Mouse (Mus musculus): ENCODE measurements at regions not wholly inside any gene's neighbourhood (a gene's known extent, or its start where the extent isn't known, plus 50 kb on each side); places are given as distances from the start of the nearest gene placed in this dataset.

DNA sequence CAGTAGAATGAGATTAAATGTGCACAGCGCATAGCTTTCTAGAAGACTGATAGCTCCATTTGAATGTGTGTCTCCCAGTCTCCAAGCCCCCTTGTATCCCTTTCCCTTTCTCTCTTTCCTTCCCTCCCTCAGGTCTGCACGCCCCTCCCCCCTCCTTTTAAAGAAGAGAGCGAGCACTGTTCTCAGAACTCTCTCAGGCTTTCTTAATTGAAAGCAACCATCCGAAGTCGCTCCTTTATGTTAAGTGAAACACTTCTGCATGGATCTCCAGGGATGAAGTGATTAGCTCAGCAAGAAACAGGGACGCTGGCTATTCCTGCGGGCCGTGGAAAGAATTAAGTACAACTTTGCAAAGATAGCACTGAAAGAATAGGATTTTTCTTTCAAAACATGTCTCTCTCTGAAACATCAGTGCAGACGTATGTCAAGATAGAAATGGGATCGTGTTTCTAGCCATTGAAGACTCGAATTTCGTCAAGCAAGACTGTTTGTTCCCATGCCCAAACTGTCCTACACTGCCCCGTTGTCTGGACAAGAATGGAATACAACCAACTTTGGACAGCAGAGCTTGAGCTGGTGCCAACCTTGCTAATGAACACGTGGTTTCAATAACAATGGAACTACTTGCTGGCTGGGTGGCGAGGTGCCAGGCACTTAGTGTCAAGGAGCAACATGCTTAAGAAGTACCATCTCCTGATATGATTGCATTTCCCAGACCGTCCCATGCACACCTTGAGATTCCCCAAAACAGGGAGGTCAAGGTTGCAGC is 289.2 kb upstream of the Rnaseh2b start:
- DNase-seq = peak; percentile 79

DNA sequence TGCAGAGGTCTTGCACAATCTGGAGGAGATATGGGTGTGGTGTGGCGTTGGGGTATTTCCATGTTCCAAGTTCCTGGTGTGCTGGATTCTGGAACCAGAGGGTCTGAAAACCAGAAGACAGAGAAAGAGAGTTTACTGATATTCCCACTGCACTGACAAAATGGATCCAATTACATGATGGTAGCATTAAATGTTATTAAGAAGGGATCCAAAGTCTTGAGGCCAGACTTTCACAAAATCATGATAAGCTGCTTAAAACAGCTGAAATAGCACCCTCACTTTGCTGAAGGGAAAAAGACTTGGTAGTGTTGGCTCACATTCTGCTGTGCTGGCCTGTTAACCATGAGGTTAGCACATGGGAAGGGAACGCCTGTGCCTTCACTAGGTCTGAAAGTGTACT is 288.6 kb upstream of the Rnaseh2b start:
- no peak for DNase-seq

DNA sequence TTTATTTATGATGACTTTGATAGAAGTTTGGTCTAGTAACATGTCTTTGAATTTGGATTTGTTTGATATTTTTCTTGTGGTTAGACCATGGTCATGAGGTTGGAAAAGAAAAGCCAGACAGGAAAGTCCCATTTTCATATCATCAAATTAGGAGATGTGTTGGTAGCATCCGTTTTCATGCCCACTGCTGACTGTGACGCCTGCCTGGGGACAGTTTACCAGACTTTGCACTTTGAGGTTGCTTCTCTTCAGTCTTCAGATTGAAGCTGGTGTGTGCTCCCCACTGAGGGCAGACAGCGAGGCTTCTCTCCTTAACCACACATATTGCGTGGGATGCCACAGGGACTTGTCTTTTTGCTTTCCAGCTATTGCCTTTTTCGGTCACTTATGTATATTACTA is 283.7 kb upstream of the Rnaseh2b start:
- no peak for DNase-seq

DNA sequence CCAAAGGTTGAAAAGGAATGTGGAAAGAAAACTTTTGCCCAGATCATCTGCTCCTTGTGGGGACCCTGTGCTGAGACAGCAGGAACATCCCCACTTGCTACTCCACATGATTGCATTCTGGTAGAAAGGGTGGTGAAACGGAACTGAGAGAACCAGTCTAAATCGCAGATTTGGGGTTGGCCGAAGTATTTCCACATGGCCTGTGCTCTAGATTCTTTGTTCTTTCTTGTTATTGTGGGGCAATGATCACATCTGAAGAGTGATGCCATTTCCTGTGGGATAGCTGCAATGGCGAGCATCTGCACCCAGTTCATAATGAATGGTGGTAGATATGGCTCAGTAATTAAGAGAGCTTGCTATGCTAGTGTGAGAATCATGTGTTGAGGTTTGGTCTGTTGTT is 273.6 kb upstream of the Rnaseh2b start:
- DNase-seq = peak; percentile 37

DNA sequence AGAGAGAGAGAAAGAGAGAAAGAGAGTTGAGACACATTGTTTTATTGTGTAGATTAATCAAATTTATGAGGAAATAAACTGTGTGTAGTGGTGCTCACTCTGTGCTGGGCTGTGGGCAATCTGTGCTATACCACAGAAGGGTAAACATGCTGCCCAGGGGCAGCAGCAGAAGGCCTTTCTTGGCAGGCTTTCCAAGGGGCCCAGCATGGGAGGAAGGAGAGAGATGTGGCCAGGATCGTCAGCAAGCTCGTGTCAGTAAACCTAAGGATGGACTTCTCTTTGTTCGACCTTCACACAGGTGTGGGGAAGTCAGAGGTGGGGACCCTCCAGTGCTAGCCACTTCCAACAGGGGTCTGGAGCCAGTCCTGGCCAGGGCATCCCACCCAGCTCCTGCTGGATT is 271.4 kb upstream of the Rnaseh2b start:
- DNase-seq = no peak

DNA sequence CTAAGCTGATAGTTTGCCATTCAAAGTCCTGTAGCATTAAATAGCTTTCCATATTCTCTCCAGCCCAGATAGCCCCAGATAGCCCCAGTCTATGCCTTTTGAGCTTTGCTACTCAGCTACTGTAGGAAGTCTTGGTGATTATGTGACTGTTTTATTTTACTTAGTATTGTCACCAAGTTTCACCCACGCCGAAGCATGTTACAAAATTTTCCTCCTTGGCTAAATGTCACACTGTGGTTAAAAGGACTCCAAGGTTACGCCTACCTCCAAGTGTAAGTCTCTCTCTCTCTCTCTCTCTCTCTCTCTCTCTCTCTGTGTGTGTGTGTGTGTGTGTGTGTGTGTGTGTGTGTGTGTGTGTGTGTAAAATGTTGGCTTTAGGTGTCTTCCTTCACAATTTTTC is 270.2 kb upstream of the Rnaseh2b start:
- DNase-seq = peak; percentile 46

DNA sequence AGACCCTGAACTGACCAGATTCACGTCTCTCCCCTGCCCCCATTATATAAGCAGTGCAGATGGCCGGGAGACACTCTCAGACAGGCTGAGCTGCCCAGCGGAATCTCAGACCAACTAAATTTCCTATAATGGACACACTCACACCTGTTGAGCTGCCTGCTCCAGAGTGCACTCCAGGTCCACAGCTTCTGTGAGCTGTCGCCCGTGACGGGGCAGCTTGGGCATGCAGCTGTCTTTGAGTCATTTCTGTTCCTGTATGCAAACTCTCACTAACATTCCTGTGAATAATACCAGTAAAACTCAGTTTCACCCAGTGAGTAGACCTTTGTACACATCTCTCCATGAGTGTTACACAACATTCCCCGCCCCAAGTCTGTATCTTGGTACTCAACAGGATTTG is 269.4 kb upstream of the Rnaseh2b start:
- no peak for DNase-seq

DNA sequence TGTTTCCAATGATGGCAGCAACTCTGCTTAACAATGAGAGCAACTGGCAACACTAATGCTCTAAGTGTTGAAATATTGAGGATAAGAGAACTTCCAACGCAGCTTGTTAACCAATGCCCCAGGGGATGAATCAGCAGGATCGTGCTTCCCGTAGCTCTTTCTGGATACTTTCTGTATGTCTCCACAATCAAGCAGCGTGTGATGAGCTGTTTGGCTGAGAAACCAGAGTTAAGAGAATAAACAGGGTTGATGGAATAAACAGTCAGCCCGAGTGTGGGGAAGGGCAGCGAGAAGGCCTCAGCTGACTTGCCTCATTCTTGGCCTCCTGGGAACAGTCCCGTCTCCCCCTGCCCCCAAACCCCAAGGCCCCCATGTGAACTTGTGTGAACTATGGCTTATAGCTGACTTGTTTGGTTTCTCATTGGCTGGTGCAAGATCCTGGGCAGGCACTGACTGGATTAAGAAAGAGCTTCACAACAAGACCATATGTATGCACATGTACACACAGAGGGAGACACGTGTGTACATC is 264.6 kb upstream of the Rnaseh2b start:
- DNase-seq = peak; percentile 24

DNA sequence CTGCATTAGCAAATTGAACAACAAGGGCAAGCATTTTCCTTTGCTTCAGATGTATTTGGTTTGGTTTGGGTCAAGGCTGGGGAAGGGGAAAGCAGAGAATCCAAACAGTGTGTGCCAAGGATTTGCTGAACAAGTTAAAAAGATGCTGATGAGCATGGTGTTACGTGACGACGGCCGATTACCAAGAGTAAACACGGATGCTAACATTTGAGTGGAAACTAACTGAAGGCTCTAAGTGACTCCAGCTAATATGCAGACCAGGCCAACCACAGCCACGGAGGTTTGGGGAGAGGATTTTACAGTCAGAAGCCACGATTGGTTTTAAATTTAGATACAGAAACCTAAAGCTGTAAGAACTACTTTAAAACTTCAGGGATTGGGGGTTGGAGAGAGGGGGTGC is 262.3 kb upstream of the Rnaseh2b start:
- no peak for DNase-seq

DNA sequence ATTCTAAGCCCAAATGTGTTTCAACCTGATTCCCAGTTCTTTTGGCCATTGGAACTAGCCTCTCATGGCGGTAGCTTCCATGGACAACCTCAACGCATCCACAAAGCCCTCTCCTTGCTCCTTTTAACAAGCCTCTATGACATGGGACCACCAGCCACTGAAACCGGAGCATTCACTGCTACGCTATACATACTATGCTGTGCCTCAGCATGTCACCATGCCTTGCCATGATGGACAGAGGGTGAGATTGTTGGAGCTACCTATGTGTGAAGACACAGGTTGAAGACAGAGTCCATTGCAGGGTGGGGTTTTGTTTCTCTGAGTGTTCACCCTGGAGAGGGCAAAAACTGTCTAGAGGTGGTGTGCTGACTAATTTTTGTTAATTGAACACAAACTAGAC is 258.7 kb upstream of the Rnaseh2b start:
- DNase-seq = no peak

DNA sequence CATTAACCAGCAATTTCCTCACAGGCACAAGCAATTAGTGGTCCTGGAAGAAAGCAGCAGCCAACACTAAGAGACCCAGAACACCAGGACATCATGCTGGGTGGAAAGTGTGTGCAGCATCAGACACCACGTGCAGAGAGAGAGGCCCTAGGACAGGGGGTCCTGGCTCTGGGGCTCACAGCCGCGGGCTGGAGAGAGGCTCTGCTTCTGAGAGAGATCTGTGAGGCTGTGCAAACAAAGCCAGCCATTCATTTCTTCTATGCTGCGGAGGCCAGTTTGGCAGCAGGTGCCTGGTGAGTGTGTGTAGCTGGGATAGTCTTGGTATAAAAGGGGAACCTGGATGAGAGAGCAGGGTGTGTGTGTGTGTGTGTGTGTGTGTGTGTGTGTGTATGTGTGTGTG is 257.7 kb upstream of the Rnaseh2b start:
- DNase-seq = no peak

DNA sequence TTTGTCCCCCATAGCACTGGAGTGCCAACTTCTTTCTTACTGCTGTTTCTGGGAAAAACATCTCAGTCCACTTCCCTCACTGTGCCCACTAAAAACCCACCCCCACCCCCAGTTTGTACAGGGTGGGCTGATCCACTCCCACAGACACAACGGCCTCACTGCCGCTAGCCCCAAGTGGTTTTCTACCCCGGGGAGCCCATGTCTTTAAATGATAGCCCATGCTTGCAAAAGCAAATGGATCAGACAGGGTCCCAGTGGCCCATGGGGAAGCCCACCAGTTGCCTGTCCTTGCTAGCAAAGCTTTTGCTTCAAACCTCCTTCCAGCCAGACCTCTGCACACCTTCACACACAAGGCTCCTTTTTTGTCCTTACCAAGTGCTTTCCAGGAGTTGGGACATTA is 257.0 kb upstream of the Rnaseh2b start:
- DNase-seq = no peak

DNA sequence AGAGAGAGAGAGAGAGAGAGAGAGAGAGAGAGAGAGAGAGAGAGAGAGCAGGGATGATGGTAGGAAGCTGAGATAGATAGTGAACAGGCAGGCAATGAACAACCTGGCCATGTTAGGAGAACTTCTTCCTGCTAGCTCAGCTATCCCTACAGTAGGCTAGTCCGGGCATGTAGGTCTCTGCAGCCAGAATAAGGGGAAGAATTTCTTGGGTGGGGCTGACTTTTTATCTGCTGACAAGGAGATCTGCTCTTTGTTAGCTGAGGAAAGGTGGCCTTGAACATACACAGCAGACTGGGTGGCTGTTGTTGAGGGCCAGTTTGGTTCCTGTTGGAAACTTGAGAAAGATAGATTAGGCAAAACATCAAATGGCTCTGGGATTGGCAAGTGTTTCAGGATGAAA is 254.9 kb upstream of the Rnaseh2b start:
- DNase-seq = no peak

DNA sequence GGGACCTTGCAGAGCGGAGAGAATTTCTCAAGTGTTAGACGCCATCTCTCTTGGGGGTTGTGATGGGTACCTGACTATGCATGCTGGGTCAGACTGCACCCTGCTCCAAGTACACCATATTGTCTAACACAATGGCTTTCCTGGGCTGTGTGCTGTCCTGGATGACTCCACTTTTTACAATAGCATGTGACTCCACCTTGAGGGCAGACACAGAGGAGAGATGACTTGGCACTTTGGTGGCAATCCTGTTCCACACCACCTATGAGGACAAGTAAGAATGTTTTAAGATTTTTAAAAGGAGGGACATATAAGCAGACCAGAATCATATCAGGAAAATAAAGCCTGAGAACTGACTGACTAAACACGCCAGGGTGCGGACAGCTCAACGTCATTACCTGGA is 254.5 kb upstream of the Rnaseh2b start:
- no peak for DNase-seq

DNA sequence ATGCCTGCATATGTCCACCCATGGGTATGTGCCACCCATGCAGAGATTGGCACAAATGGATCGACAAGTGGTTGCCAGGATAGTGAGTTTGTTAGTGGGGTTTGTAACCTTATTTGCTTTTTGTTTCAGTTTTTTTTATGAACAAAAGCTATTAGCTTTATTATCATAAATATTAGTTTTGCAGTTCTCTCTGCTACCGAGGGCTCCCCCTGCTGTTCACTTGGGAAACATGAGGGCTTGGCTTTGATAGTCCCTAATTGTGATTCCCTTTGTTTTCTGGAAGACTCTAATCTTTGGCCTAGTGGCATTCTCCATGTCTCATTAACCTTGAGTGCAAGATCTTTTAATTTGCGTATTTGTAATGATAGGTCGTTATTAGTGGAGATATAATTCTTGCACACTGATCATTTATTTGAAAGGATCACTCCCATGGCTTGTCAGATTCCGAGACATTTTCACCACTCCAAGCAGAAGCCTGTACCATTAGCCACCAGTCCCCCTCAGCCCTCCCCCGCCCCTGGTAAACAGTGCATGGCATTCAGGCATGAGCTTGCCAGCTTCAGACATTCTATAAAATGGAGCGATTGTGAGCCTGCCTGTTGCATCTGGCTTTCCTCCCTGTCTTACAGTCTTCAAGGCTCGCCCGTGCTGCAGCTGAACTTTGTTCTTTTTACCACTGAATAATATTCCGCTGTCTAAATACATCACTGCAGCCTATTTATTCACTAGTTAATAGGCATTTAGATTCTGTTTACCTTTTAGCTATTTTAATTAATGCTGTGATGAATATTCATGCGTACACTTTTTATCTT is 249.9 kb upstream of the Rnaseh2b start:
- peak; percentile 85 for DNase-seq

DNA sequence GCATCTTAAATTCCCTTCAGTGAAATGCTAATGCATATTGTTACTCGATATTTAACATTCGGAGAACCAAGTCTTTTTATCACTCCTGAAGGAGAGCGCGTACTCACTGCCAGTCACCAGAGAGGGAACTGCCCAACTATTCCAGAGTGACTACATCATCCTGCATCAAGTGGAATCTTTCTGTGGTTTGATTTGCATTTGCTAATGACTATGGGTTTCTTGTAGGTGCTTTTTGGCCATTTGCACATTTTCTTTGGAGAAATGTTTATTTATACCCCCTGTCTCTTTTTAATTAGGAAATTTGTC is 249.3 kb upstream of the Rnaseh2b start:
- DNase-seq = no peak

DNA sequence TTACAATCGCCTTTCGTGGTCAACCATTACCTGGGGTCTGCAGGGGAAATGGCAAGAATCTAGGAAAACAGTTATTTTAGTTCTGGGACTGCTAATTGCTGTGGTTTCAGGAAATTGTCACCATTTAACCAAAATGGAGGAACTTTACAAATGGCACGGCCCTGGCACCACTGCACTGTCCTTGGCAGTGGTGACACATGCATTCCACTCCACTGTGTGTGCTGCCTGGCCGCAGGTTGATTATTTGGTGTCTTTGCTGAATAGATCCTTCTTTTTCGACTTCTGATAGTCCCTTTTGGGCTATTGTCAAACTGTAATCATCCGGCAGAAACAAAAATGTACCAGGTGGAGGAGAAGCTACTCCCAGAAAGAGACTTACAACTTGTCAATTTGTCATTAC is 241.4 kb upstream of the Rnaseh2b start:
- no peak for DNase-seq

DNA sequence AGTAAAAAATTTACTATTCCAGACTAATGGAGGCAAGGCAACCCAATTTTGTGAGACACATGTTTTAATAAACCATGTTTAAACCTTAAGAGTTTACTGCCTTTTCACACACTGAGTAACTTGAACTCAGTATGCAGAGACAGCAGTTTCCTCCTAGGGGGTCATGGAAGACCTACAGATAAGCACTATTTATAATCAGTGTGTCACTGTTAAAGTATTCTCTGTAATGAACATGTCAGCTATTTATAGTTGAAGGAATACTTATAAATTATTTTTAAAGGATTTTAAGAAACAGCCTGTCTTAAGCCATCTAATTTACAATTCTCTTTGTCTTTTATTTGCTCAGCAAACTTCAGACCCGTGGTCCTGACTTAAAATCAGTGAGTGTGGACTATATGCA is 240.5 kb upstream of the Rnaseh2b start:
- no peak for DNase-seq

DNA sequence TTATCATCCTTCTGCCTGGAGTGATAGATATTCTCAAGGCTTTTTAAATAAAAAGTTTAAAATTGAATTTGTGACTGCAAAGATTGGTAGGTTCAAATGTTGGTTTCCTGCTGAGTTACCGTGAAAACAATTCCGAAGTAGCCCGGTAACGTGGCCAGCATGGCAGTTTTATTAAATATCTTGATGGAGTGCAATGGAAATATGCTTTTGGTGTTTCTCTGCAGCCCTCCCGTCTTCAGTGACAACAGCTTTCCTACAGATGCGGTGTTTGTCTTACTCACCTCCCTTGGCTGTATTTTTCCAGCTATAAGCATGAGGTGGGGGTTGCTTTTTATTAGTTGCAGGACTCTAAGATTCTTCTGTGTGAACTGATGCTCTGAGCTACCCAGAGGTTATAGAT is 239.4 kb upstream of the Rnaseh2b start:
- DNase-seq = no peak

DNA sequence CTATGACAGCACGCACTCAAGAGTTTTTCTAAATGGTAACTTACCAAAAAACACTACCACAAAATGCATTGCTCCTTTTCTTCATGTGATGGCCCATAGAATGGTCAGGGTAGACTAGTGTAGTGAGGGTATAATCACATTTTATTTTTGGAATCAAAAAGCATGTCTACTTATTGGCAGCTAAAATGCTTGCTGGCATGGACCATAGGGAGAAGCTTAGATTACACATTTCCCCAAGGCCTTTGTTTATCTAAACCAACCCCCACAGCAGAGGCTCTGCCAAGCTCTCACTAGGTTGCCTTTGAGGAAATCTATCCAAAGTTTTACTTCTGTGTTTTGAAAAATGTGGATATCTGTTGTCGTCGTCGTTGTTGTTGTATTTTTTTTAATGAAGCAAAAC is 235.3 kb upstream of the Rnaseh2b start:
- DNase-seq = peak; percentile 52

DNA sequence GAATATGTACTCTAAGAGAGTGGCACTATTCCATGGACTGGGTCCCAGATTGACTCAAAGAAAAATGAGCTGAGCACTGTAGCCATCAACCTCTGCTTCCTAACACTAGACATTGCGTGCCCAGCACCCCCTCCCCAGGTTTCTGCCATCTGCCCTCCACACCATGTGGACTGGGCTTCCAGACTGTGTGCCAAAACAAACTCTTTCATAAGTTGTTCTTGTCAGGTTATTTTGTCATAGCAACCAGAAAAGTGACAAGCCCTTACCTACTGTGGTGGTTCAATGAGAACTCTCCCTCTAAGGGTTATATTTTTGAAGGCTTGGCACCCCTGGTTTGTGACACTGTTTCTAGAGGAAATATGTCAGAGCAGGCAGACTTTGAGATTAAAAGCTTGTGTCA is 234.3 kb upstream of the Rnaseh2b start:
- no peak for DNase-seq

DNA sequence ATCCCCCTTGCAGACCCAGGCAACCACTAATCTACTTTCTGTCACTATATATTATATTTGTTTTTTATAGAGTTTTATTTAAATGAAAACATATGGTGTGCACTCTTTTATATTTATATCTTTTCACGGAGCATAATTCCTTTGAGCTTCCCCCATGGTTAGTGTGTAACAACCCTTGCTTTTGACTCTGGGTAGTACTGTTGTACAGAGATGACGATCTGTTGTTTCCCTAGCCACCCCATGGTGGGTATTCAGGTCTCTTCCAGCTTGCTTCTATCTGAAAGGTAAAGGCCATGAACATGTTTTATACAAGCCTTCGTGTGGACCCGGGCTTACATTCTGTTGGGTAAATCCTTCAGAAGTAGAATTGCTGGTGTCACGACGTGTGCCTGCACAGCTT is 221.2 kb upstream of the Rnaseh2b start:
- DNase-seq = no peak

DNA sequence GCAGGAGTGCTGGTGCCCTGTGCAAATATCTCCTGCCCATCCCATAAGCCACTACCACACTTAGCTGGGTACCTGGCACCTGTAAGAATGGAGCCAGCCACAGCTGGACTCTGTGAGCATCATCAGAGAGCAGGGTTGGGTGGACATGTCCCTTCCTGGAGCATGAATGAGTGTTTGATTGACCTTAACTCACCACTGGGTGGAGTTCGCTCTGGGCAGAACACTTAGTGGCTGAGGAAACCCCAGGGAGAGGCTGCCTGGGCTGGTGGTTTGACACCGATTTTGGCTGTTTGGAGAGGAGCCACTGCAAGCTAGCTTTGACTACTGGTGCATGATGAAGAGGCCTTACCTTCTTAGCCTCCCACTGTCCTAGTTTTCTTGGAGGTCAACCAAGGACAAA is 208.3 kb upstream of the Rnaseh2b start:
- peak; percentile 6 for DNase-seq

DNA sequence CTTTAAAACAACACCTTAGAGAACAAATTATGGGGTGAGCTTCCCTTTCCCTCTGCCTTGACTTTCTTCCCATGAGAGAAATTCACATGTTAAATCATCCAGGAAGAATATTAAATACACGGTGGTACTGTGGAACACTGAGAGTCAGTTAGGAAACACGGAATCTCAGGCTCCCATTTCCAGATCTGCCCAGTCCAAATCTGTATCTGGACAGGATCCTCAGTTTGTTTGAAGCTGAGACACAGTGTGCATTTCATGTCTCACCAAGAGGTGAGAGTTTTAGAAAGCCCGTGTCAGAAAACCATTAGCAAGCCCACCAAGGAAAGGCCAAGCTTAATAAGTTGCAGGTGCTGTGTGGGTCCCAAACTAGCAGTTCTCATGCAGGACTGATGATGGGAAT is 204.2 kb upstream of the Rnaseh2b start:
- no peak for DNase-seq

DNA sequence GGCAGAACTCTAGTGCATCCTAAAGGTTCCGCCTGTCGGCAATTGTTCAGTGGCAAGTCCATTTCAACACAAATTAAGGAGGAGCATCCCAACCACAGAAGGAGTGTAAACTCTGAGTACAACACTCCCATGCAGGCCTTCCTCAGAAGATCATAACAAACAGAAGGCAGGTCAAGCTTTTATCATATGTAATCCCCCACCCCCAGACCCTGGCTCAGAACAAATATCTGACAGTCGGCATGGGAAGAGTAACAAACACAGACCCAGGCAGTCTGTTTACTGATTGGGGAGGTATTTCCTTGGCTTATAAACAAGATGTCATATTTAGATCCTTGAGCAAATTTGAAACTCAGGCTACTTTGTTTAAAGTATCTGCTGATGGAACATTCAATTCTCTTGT is 174.9 kb upstream of the Rnaseh2b start:
- no peak for DNase-seq

Measured in lung, postnatal 36 days (tissue).